Mouse (Mus musculus): ENCODE measurements around the gene Il13ra2.

GRCm38 (mm10) chrX:147443386-147443785 is 14.4 kb upstream of the Il13ra2 start:
- TF ChIP-seq MAZ (IDR thresholded peaks at IDR 0.05; ENCODE audit: low read depth, low read length) = no peak
- TF ChIP-seq KAT2A (IDR thresholded peaks at IDR 0.05; ENCODE audit: insufficient replicate concordance, low read length) = no peak
- no peak for TF ChIP-seq POLR2A (IDR thresholded peaks at IDR 0.05; ENCODE audit: low read depth, low read length)
- no peak for TF ChIP-seq CTCF (conservative IDR thresholded peaks at IDR 0.05 in 1 of 2, IDR thresholded peaks at IDR 0.05 in 1 of 2; ENCODE audit: low read depth in 2 of 2, low read length in 2 of 2)
